Mouse (Mus musculus) liver, embryonic 11.5 days (tissue): ENCODE measurements at regions not wholly inside any gene's neighbourhood (a gene's known extent, or its start where the extent isn't known, plus 50 kb on each side); places are given as distances from the start of the nearest gene placed in this dataset.

Source experiments
- ATAC-seq: fragments of 200-750 bp; cut with Nextera tagmentation; replicated peaks from 2 replicates; pipeline ENCODE4 v1.8.0; 2017; ENCODE audit warnings: moderate number of reproducible peaks, mild to moderate bottlenecking, moderate TSS enrichment, moderate library complexity; ENCODE audit not compliant: low FRiP score
- DNase-seq: peaks from one replicate; pipeline ENCODE4 v3.0.0-alpha.2; 2017; ENCODE audit warnings: low spot score
- H3K27ac ChIP-seq: fragments of 300-500 bp; sonication (generic); 2 replicates; pipeline ENCODE4 v1.5.1; 2014; ENCODE audit warnings: mild to moderate bottlenecking, low read depth, low read length, control low read depth
- H3K27me3 ChIP-seq: fragments of 300-500 bp; sonication (generic); replicated peaks from 2 replicates; pipeline ENCODE4 v1.6.1; 2014; ENCODE audit warnings: low read length, mixed read lengths; ENCODE audit not compliant: control insufficient read depth, insufficient read depth
- H3K36me3 ChIP-seq: fragments of 300-500 bp; sonication (generic); 2 replicates; pipeline ENCODE4 v1.6.1; 2014; ENCODE audit warnings: mild to moderate bottlenecking, low read length, moderate library complexity, mixed read lengths; ENCODE audit not compliant: control insufficient read depth, insufficient read depth
- H3K4me1 ChIP-seq: fragments of 300-500 bp; sonication (generic); replicated peaks from 2 replicates; pipeline ENCODE4 v1.6.1; 2014; ENCODE audit warnings: low read length, mixed read lengths; ENCODE audit not compliant: control insufficient read depth, insufficient read depth
- H3K4me2 ChIP-seq: fragments of 300-500 bp; sonication (generic); 2 replicates; pipeline ENCODE4 v1.6.1; 2014; ENCODE audit warnings: mild to moderate bottlenecking, control low read depth, moderate library complexity
- H3K4me3 ChIP-seq: fragments of 300-500 bp; sonication (generic); 2 replicates; pipeline ENCODE4 v1.5.1; 2014; ENCODE audit warnings: low read depth, low read length, control low read depth
- H3K9ac ChIP-seq: fragments of 300-500 bp; sonication (generic); 2 replicates; pipeline ENCODE4 v1.6.1; 2014; ENCODE audit warnings: low read depth, low read length, control low read depth
- H3K9me3 ChIP-seq: fragments of 300-500 bp; sonication (generic); 2 replicates; pipeline ENCODE4 v1.6.1; 2016; ENCODE audit warnings: low read length, inconsistent platforms, mixed read lengths; ENCODE audit not compliant: control insufficient read depth
- WGBS: fragments of 180-500 bp; shearing (Covaris S2); extraction: QIAGEN DNeasy Blood & Tissue Kit; methylation state at CpG from one replicate; pipeline ENCODE4 v1.1.7; 2014; 5-methylcytosine and 5-hydroxymethylcytosine counted together

DNA sequence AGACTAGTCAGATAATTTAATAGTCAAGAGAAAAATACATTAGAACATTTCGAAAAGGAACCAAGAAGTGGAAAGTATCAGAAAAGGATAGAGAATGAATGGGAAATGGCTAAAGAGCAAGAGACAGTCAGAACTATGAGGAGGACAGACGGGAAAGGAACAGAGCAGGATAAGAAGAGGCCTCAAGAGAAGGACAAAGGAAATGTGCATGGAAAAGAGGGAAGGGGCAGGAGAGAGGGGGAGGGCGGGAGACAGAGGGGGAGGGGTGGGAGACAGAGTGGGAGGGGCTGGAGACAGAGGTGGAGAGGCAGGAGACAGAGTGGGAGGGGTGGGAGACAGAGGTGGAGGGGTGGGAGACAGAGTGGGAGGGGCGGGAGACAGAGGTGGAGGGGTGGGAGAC lies 509.7 kb downstream of the Arl4a start:
- H3K27ac ChIP-seq, result no peak overlapping the region
- H3K9me3 ChIP-seq, result no peaks in the 10 kb centered on the region
- no peaks in the 10 kb centered on the region for H3K27me3 ChIP-seq
- H3K9ac ChIP-seq, result no peak overlapping the region
- no peak overlapping the region for H3K4me2 ChIP-seq
- H3K4me3 ChIP-seq, result no peak overlapping the region
- no peaks in the 10 kb centered on the region for H3K36me3 ChIP-seq
- H3K4me1 ChIP-seq, result no peaks in the 10 kb centered on the region
- ATAC-seq (no peak), DNase-seq (no peak)
- 63% methylated on average over 4 of the region's 4 CpGs for WGBS

DNA sequence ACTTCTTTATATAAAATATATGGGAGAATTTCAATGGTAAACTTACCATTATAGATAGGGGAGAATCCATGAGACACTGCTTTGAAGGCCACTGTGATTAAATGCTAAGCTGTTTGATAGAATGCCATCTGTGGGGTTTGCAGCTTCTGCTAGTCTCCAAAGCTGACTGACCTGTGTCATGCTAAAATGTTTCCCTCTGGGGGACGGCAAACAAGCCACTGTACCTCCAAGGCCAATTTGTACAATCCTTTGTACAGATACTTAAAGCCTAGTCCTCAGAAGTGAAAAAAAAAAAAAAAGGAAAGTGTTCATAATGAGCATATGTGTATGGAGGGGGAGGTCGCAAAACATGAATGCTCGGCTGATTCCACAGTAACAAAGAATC lies 510.6 kb downstream of the Arl4a start:
- no peak overlapping the region for H3K4me2 ChIP-seq
- no peak overlapping the region for H3K9ac ChIP-seq
- no peaks in the 10 kb centered on the region for H3K36me3 ChIP-seq
- H3K27me3 ChIP-seq, result no peaks in the 10 kb centered on the region
- no peak overlapping the region for H3K27ac ChIP-seq
- H3K9me3 ChIP-seq, result no peaks in the 10 kb centered on the region
- DNase-seq (no peak), ATAC-seq (no peak)
- WGBS, result 81% methylated on average over 3 of the region's 3 CpGs
- H3K4me3 ChIP-seq, result no peak overlapping the region
- H3K4me1 ChIP-seq, result no peaks in the 10 kb centered on the region

DNA sequence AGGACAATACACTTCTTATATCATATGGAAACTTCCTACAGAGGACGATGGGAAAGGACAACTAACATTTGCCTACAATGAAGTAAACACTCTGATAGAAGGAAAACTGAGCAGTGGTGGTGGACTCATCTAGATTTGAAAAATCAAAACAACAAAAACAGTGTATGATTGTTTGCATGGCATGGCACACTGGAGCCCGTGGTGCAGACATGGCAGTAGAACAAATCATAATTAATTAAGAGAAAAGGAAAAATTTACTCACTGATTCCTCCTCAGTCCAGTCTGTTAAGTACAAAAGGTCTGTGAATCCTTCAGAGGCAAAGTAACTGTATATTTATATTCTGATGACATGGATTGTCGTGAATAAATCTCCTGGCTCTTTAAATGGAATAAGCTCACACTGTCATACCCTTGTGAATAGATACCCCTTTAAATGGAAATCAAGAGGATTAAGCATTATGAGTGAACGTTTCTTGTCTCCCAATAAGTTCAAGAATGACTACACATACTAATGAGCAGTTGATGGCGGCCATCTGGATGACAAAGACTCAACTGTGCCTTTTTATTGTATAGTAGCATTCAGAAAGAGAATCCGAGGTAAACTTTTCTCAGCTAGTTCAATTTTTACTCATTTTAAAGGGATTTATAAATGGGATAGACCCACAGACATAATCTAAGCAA lies 511.1 kb downstream of the Arl4a start:
- ATAC-seq, result no peak
- 68% methylated on average over 6 of the region's 6 CpGs for WGBS

DNA sequence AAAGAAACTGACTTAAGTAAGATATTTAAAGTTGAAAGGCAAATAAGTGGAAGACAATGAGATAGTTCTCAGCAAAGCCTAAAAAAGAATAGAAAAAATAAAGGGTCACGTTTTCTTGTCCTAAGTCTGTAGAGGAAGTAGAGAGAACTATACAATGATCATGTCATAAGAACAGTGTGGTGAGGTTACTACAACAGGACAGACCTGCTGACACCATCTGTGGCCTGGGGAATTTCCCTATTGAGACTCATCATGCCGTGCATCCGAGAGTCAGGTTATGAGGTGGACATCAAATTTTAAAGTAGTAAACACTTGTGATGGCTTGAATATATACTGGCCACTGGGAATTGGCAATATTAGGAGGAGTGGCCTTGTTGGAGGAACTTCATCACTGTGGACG lies 522.1 kb downstream of the Arl4a start:
- DNase-seq, result no peak
- Histone ChIP-seq H3K4me3 (no peak overlapping the region), H3K27me3 (no peaks in the 10 kb centered on the region), H3K4me2 (no peak overlapping the region), H3K27ac (no peak overlapping the region), H3K9ac (no peak overlapping the region), H3K9me3 (no peaks in the 10 kb centered on the region), H3K4me1 (no peaks in the 10 kb centered on the region), H3K36me3 (no peaks in the 10 kb centered on the region)
- 72% methylated on average over 4 of the region's 4 CpGs for WGBS
- no peak for ATAC-seq

More for the DNA sequence above, 511.1 kb downstream of the Arl4a start:
- Histone ChIP-seq H3K4me2 (no peak overlapping the region), H3K27ac (no peak overlapping the region), H3K4me1 (no peaks in the 10 kb centered on the region), H3K9ac (no peak overlapping the region), H3K36me3 (no peaks in the 10 kb centered on the region), H3K27me3 (no peaks in the 10 kb centered on the region), H3K9me3 (no peaks in the 10 kb centered on the region), H3K4me3 (no peak overlapping the region)
- no peak for DNase-seq

DNA sequence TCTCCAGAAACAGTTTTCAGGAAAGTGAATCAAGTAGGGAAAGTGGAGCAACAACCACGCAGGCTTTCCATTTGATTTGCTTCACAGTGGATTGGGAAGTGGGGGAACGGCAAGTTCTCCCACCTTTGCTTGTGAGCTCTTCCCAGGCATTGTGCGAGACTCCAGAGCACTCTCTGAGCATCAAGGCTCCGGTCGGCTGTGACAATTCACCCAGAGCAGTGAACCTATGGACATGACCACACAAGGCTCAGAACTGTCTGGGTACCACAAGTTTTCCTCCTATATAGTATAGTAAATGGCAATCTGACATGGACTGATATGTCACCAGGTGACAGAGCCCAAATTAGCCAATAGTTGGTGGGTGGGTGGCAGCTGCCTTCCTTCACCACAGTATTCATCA lies 527.0 kb downstream of the Arl4a start:
- no peak overlapping the region for H3K4me2 ChIP-seq
- no peaks in the 10 kb centered on the region for H3K4me1 ChIP-seq
- H3K27ac ChIP-seq, result no peak overlapping the region
- no peaks in the 10 kb centered on the region for H3K36me3 ChIP-seq
- H3K4me3 ChIP-seq, result no peak overlapping the region
- DNase-seq (no peak), ATAC-seq (no peak)
- no peak overlapping the region for H3K9ac ChIP-seq
- H3K9me3 ChIP-seq, result no peaks in the 10 kb centered on the region
- no peaks in the 10 kb centered on the region for H3K27me3 ChIP-seq
- WGBS, result 73% methylated on average over 5 of the region's 5 CpGs

DNA sequence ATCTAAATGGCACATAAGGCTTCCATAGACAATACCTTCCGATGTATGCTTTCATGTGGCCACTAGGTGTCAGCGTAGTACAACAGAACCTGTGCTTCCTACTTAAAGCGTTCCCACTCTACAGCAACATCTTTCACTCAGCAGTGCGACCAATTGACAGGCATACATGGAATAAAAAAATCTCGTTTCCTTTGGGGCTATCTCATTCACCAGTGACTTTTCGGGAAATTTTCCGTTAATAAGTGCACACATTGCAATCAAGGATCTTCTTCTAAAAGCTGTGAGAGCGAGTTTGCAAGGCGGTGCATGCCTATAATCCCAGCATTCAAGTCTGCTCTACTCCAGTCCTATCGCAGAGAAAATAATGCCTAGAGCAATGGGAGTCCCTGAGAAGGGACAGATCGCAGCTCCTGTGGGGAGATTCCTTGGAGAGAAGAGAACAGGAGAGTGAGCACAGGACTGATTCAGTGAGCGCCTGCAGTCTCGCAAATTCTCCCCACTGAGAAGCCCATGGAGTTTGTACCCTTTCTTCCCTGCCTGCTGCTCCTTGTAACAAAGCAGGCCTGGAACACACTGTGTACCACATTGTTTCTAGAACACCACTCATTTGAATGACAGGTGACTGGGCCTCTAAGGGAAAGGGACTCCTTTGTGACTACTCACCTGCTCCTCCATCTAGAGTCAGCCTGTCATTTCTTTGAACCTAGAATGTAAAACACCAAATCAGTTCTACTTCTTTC lies 527.6 kb downstream of the Arl4a start:
- Histone ChIP-seq H3K9ac (no peak overlapping the region), H3K4me3 (no peak overlapping the region), H3K36me3 (no peaks in the 10 kb centered on the region), H3K4me2 (no peak overlapping the region), H3K4me1 (no peaks in the 10 kb centered on the region), H3K27me3 (no peaks in the 10 kb centered on the region), H3K9me3 (no peaks in the 10 kb centered on the region), H3K27ac (no peak overlapping the region)
- WGBS, result 27% methylated on average over 13 of the region's 13 CpGs
- DNase-seq (no peak), ATAC-seq (no peak; the same call in 1 of the 2 replicates)

DNA sequence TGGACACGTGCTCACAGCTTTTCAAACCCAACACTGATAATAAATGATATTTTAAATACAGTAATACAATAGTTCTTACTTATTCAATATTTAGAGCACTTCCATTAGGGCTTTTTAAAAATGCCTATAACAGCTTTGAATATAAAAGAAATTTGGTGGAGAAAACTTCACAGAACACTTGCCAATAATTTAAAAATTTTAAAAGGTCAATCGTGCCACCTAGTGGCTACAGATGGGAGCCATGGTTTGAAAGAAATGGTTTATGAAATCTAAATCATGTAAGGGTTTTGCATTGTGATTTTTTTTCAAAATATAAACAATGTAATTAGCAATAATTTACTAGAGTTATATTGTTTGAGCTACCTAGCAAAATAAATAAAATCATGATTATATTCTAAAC lies 541.6 kb downstream of the Arl4a start:
- no peaks in the 10 kb centered on the region for H3K27me3 ChIP-seq
- ATAC-seq (no peak), DNase-seq (no peak)
- no peaks in the 10 kb centered on the region for H3K36me3 ChIP-seq
- H3K9ac ChIP-seq, result no peak overlapping the region
- H3K4me3 ChIP-seq, result no peak overlapping the region
- H3K4me1 ChIP-seq, result no peaks in the 10 kb centered on the region
- no peak overlapping the region for H3K4me2 ChIP-seq
- WGBS, result 34% methylated on average over 2 of the region's 2 CpGs
- no peaks in the 10 kb centered on the region for H3K9me3 ChIP-seq
- H3K27ac ChIP-seq, result no peak overlapping the region

DNA sequence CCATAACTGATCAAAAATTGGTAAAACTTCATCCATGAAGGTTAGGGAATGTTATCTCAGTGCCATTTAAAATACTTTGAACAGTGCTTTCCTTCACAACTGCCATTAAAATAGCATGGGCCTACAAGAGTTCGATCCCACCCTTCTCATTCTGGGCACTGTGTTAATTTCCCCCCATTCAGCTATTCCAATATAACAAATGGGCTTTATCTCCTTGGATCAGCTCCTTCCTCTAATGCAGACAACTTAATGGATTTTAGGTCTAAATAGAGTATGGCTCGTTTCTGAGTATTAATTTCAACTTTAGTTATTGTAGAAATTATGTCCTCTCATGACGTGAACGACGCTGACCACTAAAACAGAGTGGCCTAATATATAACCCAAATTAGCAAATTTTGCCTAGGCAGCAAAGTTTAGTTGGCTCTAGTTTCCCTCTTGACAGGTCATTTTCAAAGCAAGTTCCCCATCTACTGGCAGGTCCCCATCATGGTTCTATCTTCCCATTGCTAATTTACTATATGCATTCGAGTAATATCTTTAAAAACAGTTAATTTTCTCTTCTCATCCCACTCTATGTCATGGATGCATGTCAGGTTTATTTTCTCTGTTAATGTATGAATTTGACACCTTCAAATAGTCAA lies 544.1 kb downstream of the Arl4a start:
- Histone ChIP-seq H3K9me3 (no peaks in the 10 kb centered on the region), H3K36me3 (no peaks in the 10 kb centered on the region), H3K27ac (no peak overlapping the region), H3K4me3 (no peak overlapping the region), H3K27me3 (no peaks in the 10 kb centered on the region), H3K9ac (no peak overlapping the region), H3K4me1 (no peaks in the 10 kb centered on the region), H3K4me2 (no peak overlapping the region)
- WGBS, result 73% methylated on average over 6 of the region's 6 CpGs
- DNase-seq (no peak), ATAC-seq (no peak)

DNA sequence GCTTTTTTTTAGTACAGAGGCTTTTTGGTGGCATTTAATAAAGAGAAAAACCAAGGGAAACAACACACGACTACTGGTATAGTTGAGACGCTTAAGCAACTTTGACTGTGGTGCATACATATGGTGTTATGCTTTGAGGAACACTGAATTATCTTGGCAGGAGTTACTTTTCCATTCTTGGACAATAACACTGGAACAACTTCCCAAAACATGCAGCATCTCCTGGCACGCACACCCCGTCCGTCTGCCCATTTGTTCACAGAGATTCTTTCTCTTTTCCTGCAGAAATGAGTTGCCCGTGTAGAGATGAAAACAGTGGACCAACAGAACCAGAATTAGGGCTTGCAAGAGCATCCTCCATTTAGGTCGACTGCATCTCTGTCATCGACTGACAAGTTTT lies 544.7 kb downstream of the Arl4a start:
- H3K36me3 ChIP-seq, result no peaks in the 10 kb centered on the region
- no peaks in the 10 kb centered on the region for H3K9me3 ChIP-seq
- H3K27me3 ChIP-seq, result no peaks in the 10 kb centered on the region
- DNase-seq (no peak), ATAC-seq (no peak)
- H3K4me2 ChIP-seq, result no peak overlapping the region
- no peak overlapping the region for H3K4me3 ChIP-seq
- H3K27ac ChIP-seq, result no peak overlapping the region
- no peak overlapping the region for H3K9ac ChIP-seq
- H3K4me1 ChIP-seq, result no peaks in the 10 kb centered on the region
- 77% methylated on average over 8 of the region's 8 CpGs for WGBS
